Mouse (Mus musculus): ENCODE results near the gene Cpe.
"Not testable (repeated sequence)": the region's sequence is repeated elsewhere in the genome, so short reads cannot be mapped to it uniquely, and the experiment has no call there.

Gene Cpe

GRCm38 (mm10) chr8:64674951-64675585 is 17.8 kb downstream of the Cpe start:
- DNase-seq (ENCODE audit: low spot score) = no peak

GRCm38 (mm10) chr8:64672920-64673319 is 19.9 kb downstream of the Cpe start:
- no peak for DNase-seq (ENCODE audit: low spot score)

DNA sequence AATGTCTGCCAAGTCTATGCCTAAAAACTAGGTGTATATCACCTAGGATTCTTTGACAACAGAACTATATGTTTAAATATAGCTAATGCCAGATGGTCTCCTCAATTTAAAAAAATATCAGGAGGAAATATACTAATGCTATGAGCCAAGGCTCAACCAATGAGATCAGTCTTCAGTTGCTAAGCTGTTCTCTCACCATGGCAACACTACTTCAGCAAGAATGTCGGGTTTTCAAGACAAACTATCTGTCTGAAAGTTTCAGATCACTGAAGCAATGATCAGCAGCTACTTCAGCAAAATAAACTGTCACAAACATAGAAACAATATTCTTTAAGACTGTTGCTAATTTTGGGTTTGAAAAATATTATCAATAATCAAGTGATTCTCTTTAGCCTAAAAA is 20.9 kb downstream of the Cpe start:
- no peak for DNase-seq (ENCODE audit: low spot score)

DNA sequence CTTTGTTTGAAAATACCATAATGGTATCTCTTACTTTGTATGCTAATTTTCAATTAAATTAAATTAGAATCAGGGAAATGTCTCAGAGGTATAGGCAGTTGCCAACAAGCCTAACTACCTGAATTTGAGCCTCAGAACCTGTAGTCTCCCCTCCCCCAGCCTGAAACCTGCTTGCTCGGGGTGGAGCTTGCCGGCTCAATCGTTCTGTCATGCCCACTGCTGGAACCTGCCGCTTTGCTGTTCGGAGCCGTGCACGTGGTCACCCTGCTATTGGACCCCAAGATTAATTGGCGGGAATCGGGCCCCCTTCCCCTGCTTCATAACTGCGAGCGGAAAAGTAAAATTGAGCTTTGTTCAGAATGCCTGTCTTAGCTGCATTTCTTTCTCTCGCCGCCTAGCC is 26.5 kb downstream of the Cpe start:
- not testable (repeated sequence) for DNase-seq (ENCODE audit: low spot score)

- DNase-seq (ENCODE audit: low spot score) = no peak
Measured at GRCm38 (mm10) chr8:64665563-64665962, 27.3 kb downstream of the Cpe start.

GRCm38 (mm10) chr8:64664811-64665210 is 28.0 kb downstream of the Cpe start:
- DNase-seq (ENCODE audit: low spot score) = no peak

DNA sequence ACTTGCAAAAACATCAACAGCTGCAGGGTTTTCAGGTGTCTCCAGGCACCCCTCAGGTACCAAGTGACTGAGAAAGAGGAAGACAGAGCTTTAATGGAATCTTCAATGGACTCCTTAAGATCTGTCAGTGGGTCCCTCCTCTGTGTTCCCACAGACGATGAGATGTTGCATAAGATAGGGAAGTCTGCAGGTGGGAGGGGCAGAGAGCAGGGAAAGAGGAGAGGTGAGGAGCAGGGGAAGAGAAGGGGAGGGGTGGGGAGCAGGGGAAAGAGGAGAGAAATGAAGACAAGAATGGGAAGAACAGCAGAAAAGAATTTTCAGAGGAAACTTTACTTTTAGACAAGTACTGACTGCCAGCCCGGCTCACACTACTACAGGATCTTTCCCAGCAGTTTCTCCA is 28.5 kb downstream of the Cpe start:
- no peak for DNase-seq (ENCODE audit: low spot score)

DNA sequence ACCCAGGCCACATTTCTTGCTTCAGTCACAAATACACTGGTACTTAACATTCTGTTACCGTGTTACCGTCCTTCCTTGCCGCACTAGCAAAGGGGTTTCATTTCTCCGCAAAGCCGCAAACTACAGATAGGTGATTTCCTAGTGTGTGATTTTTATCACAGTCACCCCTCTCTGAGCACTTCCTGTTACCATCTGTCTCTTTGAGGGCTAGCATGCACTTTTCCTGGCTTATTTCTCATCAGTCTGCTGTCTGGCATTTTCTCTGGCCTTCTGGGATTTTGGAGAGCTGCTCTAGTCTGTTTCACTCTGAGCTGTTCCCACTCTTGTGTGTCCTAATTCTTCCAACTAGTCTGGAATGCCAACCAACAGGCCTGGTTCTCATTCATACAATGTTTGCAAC is 33.8 kb downstream of the Cpe start:
- no peak for DNase-seq (ENCODE audit: low spot score)

GRCm38 (mm10) chr8:64657980-64658401 is 34.9 kb downstream of the Cpe start:
- DNase-seq (ENCODE audit: low spot score) = no peak

DNA sequence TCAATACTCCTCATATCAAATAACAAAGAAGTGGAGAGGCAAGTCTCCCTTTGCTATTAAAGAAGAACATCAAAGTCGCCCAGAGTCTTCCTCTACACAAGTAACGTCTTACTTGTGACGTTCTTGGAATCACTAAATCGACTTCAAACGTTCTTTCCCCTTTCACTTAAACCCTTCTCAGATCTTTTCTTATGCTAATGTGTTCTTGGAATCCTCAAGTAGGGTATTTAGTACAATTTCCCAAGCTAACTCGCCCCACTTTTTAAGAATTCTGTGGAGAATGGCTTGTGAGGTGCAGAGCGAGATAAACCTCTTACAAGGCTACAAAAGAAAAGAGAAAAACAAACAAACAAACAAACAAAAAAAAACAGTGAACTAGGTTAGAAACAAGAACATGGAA is 35.3 kb downstream of the Cpe start:
- DNase-seq (ENCODE audit: low spot score) = no peak

DNA sequence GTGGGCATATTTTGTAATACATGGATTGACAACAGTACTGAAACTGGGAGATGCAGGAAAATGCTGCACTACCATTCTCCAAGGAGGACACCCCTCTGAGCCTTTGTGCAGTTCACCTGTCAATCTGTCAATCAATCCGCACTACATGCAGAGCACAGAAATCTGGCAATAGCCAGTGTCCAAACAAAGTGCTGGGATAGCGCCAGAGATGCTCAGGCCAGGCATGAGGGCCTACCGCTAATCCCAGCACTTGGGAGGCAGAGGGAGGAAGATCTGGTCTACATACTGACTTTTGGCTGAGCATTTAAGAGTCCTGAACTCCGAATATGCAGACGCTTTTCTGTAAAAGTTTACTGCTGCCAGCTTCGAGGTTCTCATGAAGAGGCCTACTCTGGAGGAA is 37.0 kb downstream of the Cpe start:
- no peak for DNase-seq (ENCODE audit: low spot score)

DNA sequence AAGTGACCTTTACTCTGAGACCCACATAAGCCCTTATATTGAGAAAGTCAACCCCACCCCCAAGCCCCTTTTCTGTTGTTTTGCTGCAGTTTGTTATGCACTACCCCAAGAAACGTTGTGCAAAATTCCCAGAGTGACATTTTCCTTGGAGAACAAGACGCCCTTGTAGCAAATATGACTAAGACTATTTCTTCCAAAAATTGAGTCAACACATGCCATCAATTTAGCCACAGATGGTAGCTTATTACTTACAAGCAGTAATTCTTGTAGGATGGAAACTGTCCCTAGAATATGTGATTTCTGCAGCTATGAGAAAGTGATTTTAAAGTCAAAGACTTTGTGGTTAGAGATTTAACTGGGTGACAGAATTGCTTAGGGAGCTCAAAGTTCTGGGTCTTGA is 37.8 kb downstream of the Cpe start:
- no peak for DNase-seq (ENCODE audit: low spot score)

DNA sequence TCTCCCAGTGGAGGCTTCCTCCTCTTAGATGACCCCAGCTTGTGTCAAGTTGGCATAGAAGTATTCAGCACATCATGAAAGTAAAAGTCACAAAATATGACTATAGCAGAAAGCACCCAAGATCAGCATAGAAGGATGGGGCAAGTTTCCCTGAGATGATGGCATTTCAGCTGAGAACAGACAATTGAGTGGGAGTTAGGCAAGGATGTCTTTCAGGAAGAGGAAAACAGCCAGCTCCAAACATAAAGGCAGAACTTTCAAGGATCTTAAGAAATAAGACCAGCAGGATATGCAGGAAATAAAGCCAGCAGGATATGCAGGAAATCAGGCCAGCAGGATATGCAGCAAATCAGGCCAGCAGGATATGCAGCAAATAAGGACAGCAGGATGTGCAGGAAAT is 40.6 kb downstream of the Cpe start:
- no peak for DNase-seq (ENCODE audit: low spot score)

DNA sequence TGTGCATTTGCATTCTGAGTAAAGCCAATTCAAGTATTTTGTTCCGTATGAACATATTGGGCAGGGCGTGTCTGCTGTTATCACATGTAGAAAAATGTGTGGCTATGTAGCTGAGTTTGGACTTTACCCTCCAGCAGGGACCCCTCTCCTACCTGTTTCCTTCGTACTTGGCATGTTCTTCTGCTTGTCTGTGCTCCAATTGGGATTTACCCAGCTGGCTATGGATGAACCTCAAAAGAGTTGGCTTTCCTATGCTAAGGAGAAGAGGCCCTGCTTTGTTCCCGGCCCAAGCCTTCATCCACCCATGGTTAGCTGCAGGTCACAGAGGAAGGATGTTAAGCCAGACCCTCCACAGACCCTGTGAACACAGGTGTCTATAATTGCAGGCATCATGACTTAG is 44.8 kb downstream of the Cpe start:
- no peak for DNase-seq (ENCODE audit: low spot score)

GRCm38 (mm10) chr8:64647148-64647547 is 45.7 kb downstream of the Cpe start:
- no peak for DNase-seq (ENCODE audit: low spot score)

DNA sequence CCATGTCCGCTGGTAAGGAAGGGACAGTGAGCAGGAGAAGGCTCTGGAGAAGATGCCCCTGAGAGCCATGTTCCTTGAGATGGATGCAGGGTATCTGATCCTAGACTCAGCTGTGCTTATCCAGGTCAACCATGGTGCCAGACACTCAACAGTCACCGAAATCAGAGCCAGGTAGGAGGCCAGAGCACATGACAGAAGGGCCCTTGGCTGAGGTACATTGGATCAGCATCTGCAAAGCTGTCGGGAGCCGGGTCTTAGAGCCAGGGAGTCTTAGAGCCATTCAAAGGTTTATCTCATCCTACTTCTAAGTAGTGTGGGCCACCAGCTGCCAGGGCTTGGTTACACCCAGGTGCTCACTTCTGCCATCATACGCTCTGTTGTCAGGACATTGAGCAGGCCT is 46.4 kb downstream of the Cpe start:
- no peak for DNase-seq (ENCODE audit: low spot score)

DNA sequence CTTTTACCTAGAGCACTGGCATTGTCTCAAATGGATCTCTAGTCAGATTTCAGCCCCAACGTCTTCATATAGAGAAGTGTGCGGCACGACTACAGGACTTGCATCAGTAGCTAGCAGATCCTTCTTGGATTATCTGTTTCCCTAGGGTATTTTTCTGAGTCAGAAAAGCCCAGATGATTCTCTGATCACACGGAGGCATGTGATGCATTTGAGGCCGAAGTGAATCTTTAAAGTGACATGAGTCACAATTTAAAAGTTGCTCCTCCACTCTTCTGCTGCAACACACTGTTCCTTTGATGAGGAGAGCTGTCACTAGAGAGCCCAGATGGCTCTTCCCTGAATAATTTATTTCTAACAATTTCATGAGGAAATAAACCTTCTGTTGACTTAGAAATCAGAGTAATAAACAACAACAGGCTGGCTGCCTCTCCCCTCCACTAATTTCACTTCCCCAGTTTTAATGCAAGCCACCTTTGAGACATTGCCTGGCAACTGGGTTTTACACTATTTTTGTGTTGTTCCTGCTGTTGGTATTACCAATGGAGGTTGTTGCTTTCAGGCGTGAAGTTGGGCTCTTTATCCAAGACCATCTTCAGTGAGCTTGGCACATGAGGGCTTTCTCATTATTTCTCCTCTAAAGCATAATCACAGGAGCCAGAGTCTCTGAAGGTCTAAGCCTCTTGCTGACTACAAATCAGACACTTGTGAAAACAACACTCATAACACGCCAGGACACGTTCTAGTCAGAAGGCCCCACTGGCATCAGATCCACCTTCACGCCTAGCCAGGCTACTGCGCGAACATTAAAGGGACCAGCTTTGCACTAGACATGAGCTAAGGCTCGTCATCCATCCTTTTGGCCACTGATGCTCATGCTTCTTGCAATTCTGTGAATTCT is 48.5 kb downstream of the Cpe start:
- no peak for DNase-seq (ENCODE audit: low spot score)

GRCm38 (mm10) chr8:64643382-64643781 is 49.5 kb downstream of the Cpe start:
- no peak for DNase-seq (ENCODE audit: low spot score)

DNA sequence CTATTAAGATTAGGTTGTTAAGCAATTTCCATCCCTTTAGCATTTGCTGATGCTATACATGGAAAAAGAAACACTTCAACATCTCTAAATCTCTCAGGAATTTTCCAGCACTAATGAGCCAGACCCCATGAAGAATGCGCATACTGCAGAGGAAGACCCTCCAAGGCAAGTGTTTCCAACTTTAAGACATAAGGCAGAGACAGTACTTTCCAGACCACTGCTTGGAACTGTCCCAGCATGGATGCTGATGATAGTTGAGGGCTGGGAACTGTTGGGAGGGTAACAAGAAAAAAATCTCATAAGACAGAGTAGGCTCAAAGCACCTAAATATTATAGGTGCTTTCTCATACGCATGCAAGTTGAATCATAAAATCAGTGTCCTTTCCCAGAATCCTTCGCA is 50.1 kb downstream of the Cpe start:
- no peak for DNase-seq (ENCODE audit: low spot score)

DNA sequence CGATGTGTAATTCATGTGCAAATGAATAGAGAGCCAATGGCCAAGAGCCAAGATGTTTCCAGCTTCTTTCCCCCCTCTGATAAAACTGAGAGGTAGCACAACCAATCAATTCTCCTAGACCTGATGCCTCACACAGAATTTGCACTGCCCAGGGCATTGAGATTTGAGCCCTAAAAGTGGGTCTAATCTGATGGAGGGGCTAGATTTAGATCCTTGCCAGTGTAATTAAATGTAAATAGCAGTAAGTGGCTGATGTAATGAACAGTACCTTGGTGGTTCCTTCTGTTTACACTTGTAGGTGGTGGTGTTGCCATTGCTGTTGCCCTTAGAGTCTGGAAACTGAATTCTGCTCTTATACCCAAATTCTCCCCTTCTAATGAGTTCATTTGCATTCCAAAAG is 52.3 kb downstream of the Cpe start:
- no peak for DNase-seq (ENCODE audit: low spot score)

- DNase-seq (ENCODE audit: low spot score) = no peak
Measured at GRCm38 (mm10) chr8:64639676-64640075, 53.2 kb downstream of the Cpe start.

- DNase-seq (ENCODE audit: low spot score) = no peak
Measured at GRCm38 (mm10) chr8:64634901-64635300, 58.0 kb downstream of the Cpe start.

- DNase-seq (ENCODE audit: low spot score) = no peak
Measured at GRCm38 (mm10) chr8:64634131-64634865, 58.6 kb downstream of the Cpe start.

All from layer of hippocampus, adult 9-10 months (tissue).